Mouse (Mus musculus): Measurements from ENCODE around the gene Rnf227.
"Not testable (repeated sequence)": the region's sequence is repeated elsewhere in the genome, so short reads cannot be mapped to it uniquely, and the experiment has no call there.

The Rnf227 gene

DNA sequence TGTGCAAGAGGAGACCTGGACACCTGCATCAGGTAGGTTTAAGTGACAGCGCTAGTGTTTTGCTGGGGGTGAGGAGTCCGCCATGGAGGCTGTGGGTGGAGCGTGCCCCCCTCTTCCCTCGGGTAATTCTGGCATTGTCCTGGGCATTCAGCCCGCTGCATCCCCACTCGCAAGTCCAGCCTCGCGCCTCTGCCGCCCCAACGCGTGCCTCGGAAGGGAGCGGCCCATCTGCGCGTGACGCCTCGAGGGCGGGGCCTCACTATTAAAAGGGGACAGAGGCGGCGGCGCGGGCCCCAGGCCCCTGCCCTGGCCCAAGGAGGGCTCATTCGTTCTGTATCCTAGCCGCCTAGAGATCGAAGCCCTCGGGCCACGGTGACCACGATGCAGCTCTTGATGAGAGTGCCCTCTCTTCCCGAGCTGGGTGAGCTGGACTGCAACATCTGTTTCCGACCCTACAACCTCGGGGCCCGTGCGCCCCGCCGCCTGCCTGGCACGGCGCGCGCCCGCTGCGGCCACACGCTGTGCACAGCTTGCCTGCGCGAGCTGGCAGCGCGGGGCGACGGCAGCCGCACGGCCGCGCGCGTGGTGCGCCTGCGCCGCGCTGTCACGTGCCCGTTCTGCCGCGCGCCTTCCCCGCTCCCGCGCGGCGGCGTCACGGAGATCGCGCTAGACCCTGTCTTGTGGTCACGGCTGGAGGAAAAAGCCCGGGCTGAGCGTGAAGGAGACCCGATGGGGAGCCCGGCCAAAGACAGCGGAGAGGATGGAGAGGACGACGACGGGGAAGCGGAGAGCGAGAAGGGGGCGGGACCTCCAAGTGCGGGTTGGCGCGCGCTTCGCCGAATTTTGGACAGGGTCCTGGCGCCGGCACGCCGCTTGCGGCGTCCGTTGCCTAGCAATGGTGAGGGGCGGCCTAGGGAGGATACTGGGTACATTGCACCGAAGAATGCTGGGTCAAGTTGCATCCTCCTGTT lies at the start of gene Rnf227:
TSS of gene Rnf227 (plus strand) at position 301 of the 971 bp plus-strand sequence.
- peak; percentile 86 for DNase-seq (ENCODE audit: low read depth, low spot score)

DNA sequence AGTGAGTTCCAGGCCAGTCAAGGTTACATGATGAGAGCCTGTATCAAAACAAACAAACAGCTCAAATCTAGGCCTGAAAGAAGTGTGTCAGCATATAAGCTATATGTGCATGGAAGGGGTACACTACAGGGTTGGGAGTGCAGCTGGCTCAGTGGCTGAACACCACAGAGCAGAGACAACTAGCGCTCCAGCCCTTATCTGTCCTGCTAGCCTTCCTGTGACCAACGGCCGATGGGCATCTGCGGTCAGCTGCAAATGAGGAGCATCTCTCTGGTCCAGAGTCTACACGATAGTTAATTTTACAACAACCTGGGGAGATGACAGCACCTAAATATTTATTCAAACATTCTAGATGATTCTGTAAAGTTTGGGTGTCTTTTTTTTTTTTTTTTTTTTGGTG lies 49.1 kb upstream of the Rnf227 start:
- DNase-seq (ENCODE audit: low read depth, low spot score): no peak

DNA sequence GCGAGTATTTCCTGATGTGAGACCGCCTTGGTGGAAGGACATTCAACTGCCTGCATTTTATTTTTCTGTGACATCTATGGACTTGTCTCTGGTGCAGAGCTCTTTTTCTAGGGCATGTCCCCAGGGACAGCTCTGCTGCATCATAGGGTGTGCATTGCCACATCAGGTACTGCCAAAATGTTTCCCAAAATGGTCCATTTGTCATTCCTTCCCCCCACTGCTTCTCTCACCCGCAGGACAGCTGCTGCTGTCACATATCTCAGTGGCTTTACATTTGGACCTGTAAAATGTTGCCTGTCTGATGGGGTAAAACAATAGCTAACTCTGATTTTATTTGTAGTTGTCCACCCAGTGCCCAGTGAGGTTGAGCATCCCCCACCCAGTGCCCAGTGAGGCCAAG lies 45.0 kb upstream of the Rnf227 start:
- DNase-seq (ENCODE audit: low read depth, low spot score): no peak

DNA sequence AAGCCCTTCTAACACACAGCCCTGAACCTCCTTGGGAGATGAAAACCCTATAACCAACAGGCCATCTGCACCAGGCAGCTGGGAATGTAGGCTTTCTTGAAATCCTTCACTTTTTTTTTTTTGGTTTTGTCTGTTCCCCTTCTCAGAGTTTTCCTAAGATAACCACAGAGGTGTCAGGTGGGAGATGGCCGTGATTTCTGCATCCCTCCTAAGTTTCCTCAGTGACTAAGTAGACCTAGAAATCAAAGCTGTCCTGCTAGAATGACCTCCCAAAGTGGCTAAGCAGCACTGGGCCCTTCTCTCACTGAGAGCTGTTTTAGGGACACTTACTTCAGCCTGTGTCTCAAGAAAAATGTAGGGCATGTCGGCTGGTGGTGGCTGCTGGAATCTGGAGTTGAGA lies 42.5 kb upstream of the Rnf227 start:
- DNase-seq (ENCODE audit: low read depth, low spot score): no peak

- DNase-seq (ENCODE audit: low read depth, low spot score): peak; percentile 51
Measured at GRCm38 (mm10) chr11:69298231-69298630, 42.0 kb upstream of the Rnf227 start.

GRCm38 (mm10) chr11:69302817-69303216 lies 37.4 kb upstream of the Rnf227 start:
- no peak for DNase-seq (ENCODE audit: low read depth, low spot score)

DNA sequence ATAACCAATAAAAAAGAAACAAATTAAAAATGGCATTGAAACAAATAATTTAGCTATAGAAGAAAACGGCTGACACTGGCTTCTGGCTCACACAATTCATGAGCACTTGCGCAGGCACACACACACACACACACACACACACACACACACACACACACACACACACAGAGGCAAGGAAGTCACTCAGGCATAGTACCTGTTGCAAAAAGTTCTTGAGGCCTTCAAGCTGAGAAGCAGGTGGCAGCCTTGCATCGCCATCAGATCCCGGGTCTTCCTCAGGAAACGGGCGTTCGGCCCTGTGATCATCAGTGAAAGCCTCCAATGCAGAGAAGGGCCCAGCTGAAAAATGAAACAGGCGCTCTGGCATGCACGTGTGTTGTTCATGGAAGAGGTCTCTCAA lies 35.0 kb upstream of the Rnf227 start:
- DNase-seq (ENCODE audit: low read depth, low spot score): no peak

DNA sequence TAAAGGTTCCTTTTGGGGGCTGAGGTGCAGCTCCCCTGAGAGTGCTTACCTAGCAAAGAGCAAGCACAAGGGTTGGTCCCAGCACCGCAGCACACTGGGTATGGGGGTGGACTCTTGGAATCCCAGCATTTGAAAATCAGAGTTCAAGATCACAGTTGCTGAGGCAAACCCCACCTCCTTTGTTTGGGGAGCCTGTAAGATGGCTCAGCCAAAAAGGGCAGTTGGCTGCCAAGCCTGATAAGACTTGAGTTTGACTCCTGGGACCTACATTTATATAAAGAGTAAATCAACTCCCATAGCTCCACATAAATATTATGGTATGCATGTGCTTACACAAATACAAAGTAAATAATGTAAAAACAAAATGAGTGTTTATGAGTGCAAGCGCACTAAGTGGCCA lies 34.2 kb upstream of the Rnf227 start:
- no peak for DNase-seq (ENCODE audit: low read depth, low spot score)

- no peak for DNase-seq (ENCODE audit: low read depth, low spot score)
Measured at GRCm38 (mm10) chr11:69311266-69311665, 29.0 kb upstream of the Rnf227 start.

- no peak for DNase-seq (ENCODE audit: low read depth, low spot score)
Measured at GRCm38 (mm10) chr11:69316361-69316760, 23.9 kb upstream of the Rnf227 start.

- DNase-seq (ENCODE audit: low read depth, low spot score): not testable (repeated sequence)
Measured at GRCm38 (mm10) chr11:69318000-69318399, 22.3 kb upstream of the Rnf227 start.

DNA sequence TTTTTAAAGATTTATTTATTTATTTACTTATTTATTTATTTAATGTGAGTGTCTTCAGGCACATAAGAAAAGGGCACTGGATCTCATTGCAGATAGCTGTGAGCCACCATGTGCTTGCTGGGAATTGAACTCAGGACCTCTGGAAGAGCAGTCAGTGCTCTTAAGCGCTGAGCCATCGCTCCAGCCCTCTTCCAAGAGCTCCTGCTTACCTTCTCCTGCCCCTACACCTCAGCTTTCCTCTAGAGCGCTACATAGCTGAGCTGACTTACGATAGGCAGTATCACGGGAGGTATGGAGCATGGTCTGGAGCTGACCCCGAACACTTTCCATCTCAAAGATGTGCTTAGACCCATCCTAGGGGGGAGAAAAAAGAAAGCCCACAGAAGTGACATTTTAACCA lies 18.7 kb upstream of the Rnf227 start:
- DNase-seq (ENCODE audit: low read depth, low spot score): no peak

DNA sequence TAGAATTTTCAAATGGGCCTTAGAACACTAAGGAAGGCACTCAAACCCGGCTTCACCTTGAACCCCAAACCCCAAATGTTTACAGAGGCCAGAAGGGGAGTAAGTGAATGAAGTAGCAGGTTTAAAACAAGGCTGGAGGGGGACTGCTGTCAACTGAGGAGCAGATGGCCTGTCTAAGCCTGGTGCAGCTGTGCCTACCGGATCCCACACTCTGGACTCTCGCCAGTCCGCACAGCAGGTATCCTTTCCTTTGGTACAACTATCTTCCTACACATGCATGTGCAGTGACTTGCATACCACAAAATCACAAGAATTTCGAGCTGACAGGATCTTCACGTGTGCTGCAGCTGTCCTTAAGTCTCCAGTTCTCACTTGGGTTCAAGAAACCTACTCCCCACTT lies 18.3 kb upstream of the Rnf227 start:
- no peak for DNase-seq (ENCODE audit: low read depth, low spot score)

DNA sequence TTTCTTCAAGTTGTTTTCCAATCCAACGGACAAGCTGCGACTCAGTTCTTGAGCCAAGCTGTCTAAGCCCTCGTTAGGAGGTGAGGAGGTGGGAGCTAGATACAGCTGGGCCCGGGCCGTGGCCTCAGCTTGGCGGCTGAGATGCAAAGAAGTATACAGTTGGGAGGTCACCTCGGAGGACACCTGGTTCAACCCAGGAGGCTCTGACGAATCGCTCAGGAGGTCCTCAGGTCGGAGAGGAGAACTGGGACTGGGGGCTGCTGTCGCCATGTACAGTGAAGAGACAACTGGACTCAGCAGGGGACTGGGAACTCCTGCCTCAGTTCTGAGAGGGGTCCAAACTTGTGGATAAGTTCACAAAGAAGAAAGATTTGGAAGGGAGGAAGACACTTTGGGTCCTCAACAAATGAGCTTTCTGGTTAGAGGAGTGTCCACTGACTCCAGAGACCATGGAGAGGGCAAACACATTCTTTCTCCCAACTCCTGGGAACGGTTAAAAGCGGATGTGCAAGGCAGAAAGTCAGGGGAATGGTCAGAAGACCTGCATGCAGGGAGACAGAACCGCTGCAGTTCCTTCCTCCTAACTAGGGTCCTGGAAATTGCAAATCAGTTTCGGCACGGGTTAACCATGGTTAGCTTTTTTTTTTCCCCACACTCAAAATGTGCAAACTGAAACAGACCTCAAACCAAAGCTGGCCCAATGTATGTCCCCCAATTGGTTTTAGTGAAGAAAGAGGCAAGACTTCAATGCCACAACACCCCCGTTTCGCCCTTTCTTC lies 17.4 kb upstream of the Rnf227 start:
- no peak for DNase-seq (ENCODE audit: low read depth, low spot score)

DNA sequence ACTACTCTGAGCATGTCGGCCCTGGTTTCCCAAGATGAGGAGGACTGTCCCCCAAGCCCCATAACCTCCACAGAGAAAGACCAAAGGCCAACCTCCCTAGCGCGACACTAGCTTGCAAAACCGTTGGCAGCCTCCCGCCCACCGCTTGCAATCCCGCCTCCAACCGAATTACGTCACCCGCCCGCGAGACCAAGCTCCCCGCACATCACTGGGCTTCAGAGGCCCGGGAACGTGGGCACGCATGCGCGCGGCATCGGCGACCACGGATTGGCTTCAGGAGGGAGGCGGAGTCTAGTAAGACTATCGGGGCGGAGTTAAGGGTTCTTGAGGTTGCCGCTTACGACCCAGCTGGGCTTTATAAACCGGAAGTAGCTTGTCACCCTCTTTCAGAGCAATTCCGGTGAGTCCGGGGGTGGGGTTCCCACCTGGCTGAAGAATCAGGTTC lies 16.6 kb upstream of the Rnf227 start, which contains the start of the genes Cntrob and Trappc1:
TSS of gene Cntrob (minus strand) at position 109 of the 445 bp plus-strand sequence.
TSS of gene Trappc1 (plus strand) at position 314 of the 445 bp plus-strand sequence.
- DNase-seq (ENCODE audit: low read depth, low spot score): peak; percentile 100

DNA sequence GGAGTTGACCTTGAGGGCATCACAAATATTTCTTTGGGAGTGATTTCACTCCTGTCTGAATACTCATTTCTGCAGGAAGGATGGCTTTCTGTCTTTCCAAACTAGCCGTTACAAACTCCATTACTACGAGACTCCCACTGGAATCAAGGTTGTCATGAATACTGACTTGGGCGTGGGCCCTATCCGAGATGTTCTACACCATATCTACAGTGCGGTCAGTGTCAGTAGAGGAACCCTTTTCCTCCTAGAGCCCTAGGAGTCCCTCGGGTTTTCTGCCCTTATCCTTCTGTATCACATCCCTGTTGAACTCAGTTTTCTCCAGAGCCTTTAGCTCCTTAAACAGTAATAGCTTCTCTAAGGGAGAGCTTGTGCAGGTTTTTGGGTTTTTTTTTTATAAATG lies 15.5 kb upstream of the Rnf227 start:
- DNase-seq (ENCODE audit: low read depth, low spot score): no peak

GRCm38 (mm10) chr11:69325628-69326407 lies 14.4 kb upstream of the Rnf227 start, which contains the start of gene Kcnab3:
Gene Kcnab3 (plus strand): TSS chr11:69326258.
- peak; percentile 96 for DNase-seq (ENCODE audit: low read depth, low spot score)

- DNase-seq (ENCODE audit: low read depth, low spot score): no peak
Measured at GRCm38 (mm10) chr11:69326408-69327156, 13.7 kb upstream of the Rnf227 start.

DNA sequence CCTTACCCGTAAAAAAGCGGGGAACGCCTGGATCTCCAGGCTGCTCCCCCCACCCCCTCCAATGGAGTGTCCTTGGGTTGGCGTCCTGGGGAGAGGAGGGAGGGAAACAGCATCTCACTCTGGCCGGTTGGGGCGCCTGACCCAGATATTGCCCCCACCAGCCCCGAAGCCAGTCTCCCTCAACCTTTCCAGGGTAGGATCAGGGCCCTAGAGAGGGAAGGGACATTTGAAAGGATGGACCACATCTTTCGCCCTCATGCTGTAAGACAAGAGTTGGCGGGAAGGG lies 13.2 kb upstream of the Rnf227 start:
- no peak for DNase-seq (ENCODE audit: low read depth, low spot score)

- no peak for DNase-seq (ENCODE audit: low read depth, low spot score)
Measured at GRCm38 (mm10) chr11:69327648-69328047, 12.6 kb upstream of the Rnf227 start.

DNA sequence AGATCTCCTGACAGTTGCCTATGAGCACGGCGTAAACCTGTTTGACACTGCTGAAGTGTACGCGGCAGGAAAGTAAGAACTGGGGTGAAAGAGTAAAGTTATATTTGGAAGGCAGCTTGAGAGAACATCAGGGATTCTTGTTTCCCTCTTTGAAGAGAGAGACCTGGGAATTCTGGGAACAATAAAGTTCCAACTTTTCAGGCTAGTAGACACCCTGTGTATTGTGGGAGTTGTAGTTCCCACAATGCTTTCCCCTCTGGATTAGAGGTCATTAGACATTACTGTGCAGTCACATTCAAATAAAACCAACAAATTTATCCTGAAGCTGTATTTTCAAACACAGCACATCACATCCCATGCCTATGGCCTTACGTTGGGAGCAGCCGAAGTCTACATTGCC lies 11.7 kb upstream of the Rnf227 start:
- DNase-seq (ENCODE audit: low read depth, low spot score): no peak

Measured in ZHBTc4 (cell line).